Mouse (Mus musculus): ENCODE measurements around the gene Nol3.

DNA sequence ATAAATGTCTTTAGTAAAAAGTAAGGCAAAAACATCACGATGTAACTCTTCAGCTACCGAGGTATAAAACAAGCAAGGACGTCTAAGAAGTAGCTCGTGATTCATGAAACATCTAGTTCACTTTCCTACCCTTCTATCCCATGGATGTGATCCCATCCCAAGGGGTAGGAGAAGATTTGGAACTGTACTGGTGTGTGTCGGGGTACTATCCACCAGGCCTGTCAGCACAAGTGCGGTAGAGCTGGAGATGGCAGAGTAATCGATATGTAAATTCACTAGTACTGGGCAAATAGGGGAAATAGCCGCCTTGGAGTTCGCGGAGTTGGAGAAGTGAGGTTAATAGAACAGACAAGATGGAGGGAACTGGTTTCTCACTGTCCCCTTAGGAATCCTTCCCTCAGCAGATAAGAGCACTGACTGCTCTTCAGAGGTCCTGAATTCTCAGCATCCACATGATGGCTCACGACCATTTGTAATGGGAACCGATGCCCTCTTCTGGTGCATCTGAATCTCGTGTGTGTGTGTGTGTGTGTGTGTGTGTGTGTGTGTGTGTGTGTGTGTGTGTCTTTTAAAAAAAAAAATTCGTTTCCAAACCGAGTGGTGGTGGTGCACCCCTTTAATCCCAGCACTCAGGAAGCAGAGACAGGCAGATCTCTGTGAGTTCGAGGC is 12.6 kb upstream of the Nol3 start:
- no peak for TF ChIP-seq CTCF (IDR thresholded peaks at IDR 0.05)
- no peak for TF ChIP-seq EP300 (IDR thresholded peaks at IDR 0.05; ENCODE audit: insufficient read depth, low read depth, low read length)
